Mouse (Mus musculus): ENCODE measurements at regions not wholly inside any gene's neighbourhood (a gene's known extent, or its start where the extent isn't known, plus 50 kb on each side); places are given as distances from the start of the nearest gene placed in this dataset.

GRCm38 (mm10) chr6:66478326-66478964 is 56.7 kb upstream of the Mad2l1 start:
- H3K27me3 ChIP-seq (replicated peaks; ENCODE audit: control insufficient read depth, insufficient read depth, low read length): no peaks in the 10 kb centered on the region

GRCm38 (mm10) chr6:66479576-66479975 is 55.6 kb upstream of the Mad2l1 start:
- Histone ChIP-seq H3K9ac (ENCODE audit: low read length) (no peak overlapping the region), H3K4me1 (replicated peaks; ENCODE audit: control insufficient read depth, insufficient read depth, low read length) (peaks cover 10% of the 10 kb centered on the region), H3K9me3 (ENCODE audit: control insufficient read depth, low read length) (no peaks in the 10 kb centered on the region), H3K4me3 (ENCODE audit: low read depth, low read length) (no peak overlapping the region), H3K4me2 (ENCODE audit: low read length) (no peak overlapping the region), H3K27me3 (replicated peaks; ENCODE audit: control insufficient read depth, insufficient read depth, low read length) (no peaks in the 10 kb centered on the region), H3K36me3 (ENCODE audit: control insufficient read depth, insufficient read depth, low read length) (no peaks in the 10 kb centered on the region), H3K27ac (ENCODE audit: low read depth) (no peak overlapping the region)
- DNase-seq (ENCODE audit: low spot score) (no peak), ATAC-seq (replicated peaks; ENCODE audit: low FRiP score, low TSS enrichment, low read depth) (no peak)
- WGBS: 42% methylated on average over 5 of the region's 5 CpGs

More at GRCm38 (mm10) chr6:66478326-66478964, 56.7 kb upstream of the Mad2l1 start:
- H3K9me3 ChIP-seq (ENCODE audit: control insufficient read depth, low read length): no peaks in the 10 kb centered on the region
- no peak for DNase-seq (ENCODE audit: low spot score)
- peak; percentile 47; the same call in 1 of the 2 replicates for ATAC-seq (replicated peaks; ENCODE audit: low FRiP score, low TSS enrichment, low read depth)
- H3K4me3 ChIP-seq (ENCODE audit: low read depth, low read length): no peak overlapping the region
- no peaks in the 10 kb centered on the region for H3K36me3 ChIP-seq (ENCODE audit: control insufficient read depth, insufficient read depth, low read length)
- no peak overlapping the region for H3K9ac ChIP-seq (ENCODE audit: low read length)
- peaks cover 10% of the 10 kb centered on the region for H3K4me1 ChIP-seq (replicated peaks; ENCODE audit: control insufficient read depth, insufficient read depth, low read length)
- no peak overlapping the region for H3K4me2 ChIP-seq (ENCODE audit: low read length)
- peak overlapping the region; percentile 11; the same call in 1 of the 2 replicates for H3K27ac ChIP-seq (ENCODE audit: low read depth)
- 23% methylated on average over 4 of the region's 4 CpGs for WGBS

GRCm38 (mm10) chr6:66480207-66480606 is 55.0 kb upstream of the Mad2l1 start:
- 56% methylated on average over 2 of the region's 2 CpGs for WGBS
- H3K9me3 ChIP-seq (ENCODE audit: control insufficient read depth, low read length): no peaks in the 10 kb centered on the region
- DNase-seq (ENCODE audit: low spot score): no peak

GRCm38 (mm10) chr6:66482797-66483196 is 52.4 kb upstream of the Mad2l1 start:
- H3K4me3 ChIP-seq (ENCODE audit: low read depth, low read length): no peak overlapping the region
- H3K4me2 ChIP-seq (ENCODE audit: low read length): no peak overlapping the region
- ATAC-seq (replicated peaks; ENCODE audit: low FRiP score, low TSS enrichment, low read depth) (no peak), DNase-seq (ENCODE audit: low spot score) (no peak)
- peaks cover 10% of the 10 kb centered on the region for H3K4me1 ChIP-seq (replicated peaks; ENCODE audit: control insufficient read depth, insufficient read depth, low read length)
- no peak overlapping the region for H3K9ac ChIP-seq (ENCODE audit: low read length)
- no peak overlapping the region for H3K27ac ChIP-seq (ENCODE audit: low read depth)
- H3K36me3 ChIP-seq (ENCODE audit: control insufficient read depth, insufficient read depth, low read length): no peaks in the 10 kb centered on the region
- H3K9me3 ChIP-seq (ENCODE audit: control insufficient read depth, low read length): no peaks in the 10 kb centered on the region
- H3K27me3 ChIP-seq (replicated peaks; ENCODE audit: control insufficient read depth, insufficient read depth, low read length): no peaks in the 10 kb centered on the region
- 95% methylated on average over 3 of the region's 3 CpGs for WGBS

More at GRCm38 (mm10) chr6:66480207-66480606, 55.0 kb upstream of the Mad2l1 start:
- no peak for ATAC-seq (replicated peaks; ENCODE audit: low FRiP score, low TSS enrichment, low read depth)
- H3K36me3 ChIP-seq (ENCODE audit: control insufficient read depth, insufficient read depth, low read length): no peaks in the 10 kb centered on the region
- H3K9ac ChIP-seq (ENCODE audit: low read length): no peak overlapping the region
- peaks cover 10% of the 10 kb centered on the region for H3K4me1 ChIP-seq (replicated peaks; ENCODE audit: control insufficient read depth, insufficient read depth, low read length)
- H3K4me2 ChIP-seq (ENCODE audit: low read length): no peak overlapping the region
- H3K4me3 ChIP-seq (ENCODE audit: low read depth, low read length): no peak overlapping the region
- H3K27ac ChIP-seq (ENCODE audit: low read depth): no peak overlapping the region
- H3K27me3 ChIP-seq (replicated peaks; ENCODE audit: control insufficient read depth, insufficient read depth, low read length): no peaks in the 10 kb centered on the region

All from intestine, embryonic 14.5 days (tissue).